Mouse (Mus musculus) stomach, embryonic 16.5 days (tissue): ENCODE results near the gene Traf3ip1. TPM values are rescaled to one million over a fixed set of nuclear protein-coding genes. Genes with fewer than 3 reads are reported as not detected.

Experiments used
- ATAC-seq: fragments of 200-750 bp; cut with Nextera tagmentation; 2 replicates; pipeline ENCODE4 v1.8.0; 2017; ENCODE audit warnings: moderate number of reproducible peaks, moderate TSS enrichment; ENCODE audit not compliant: insufficient read depth, low FRiP score
- H3K27ac ChIP-seq: fragments of 300-500 bp; sonication (generic); 2 replicates; pipeline ENCODE4 v1.5.1; 2014; ENCODE audit warnings: low read length
- H3K27me3 ChIP-seq: fragments of 300-500 bp; sonication (generic); 2 replicates; pipeline ENCODE4 v1.6.1; 2014; ENCODE audit warnings: low read length, control low read depth, mixed read lengths; ENCODE audit not compliant: control insufficient read depth, insufficient read depth
- H3K36me3 ChIP-seq: fragments of 300-500 bp; sonication (generic); 2 replicates; pipeline ENCODE4 v1.6.1; 2014; ENCODE audit warnings: low read length; ENCODE audit not compliant: control insufficient read depth, insufficient read depth
- H3K4me1 ChIP-seq: fragments of 300-500 bp; sonication (generic); 2 replicates; pipeline ENCODE4 v1.6.1; 2014; ENCODE audit warnings: low read length, control low read depth, mixed read lengths; ENCODE audit not compliant: control insufficient read depth, insufficient read depth
- H3K4me2 ChIP-seq: fragments of 300-500 bp; sonication (generic); 2 replicates; pipeline ENCODE4 v1.6.1; 2014; ENCODE audit warnings: low read depth, low read length, mixed read lengths
- H3K4me3 ChIP-seq: fragments of 300-500 bp; sonication (generic); replicated peaks from 2 replicates; pipeline ENCODE4 v1.5.1; 2014; ENCODE audit warnings: mild to moderate bottlenecking, low read length
- H3K9ac ChIP-seq: fragments of 300-500 bp; sonication (generic); 2 replicates; pipeline ENCODE4 v1.6.1; 2014; ENCODE audit warnings: low read length
- H3K9me3 ChIP-seq: fragments of 300-500 bp; sonication (generic); replicated peaks from 2 replicates; pipeline ENCODE4 v1.6.1; 2016; ENCODE audit warnings: low read length, control low read depth; ENCODE audit not compliant: control insufficient read depth
- WGBS: fragments of 180-500 bp; shearing (Covaris S2); extraction: QIAGEN DNeasy Blood & Tissue Kit; methylation state at CpG from one replicate; pipeline ENCODE4 v1.1.7; 2014; 5-methylcytosine and 5-hydroxymethylcytosine counted together
- polyA plus RNA-seq: library from polyadenylated mRNA; unstranded; fragments of >200 nt; fragmentation: Nextera tagmentation; extraction: Ambion mirVana; gene quantifications from 2 replicates; pipeline ENCODE4 v1.2.1, GENCODE M21; 2015

Gene Traf3ip1
- polyA plus RNA-seq, 1 experiment from 2014 or later: 7.9 TPM

DNA sequence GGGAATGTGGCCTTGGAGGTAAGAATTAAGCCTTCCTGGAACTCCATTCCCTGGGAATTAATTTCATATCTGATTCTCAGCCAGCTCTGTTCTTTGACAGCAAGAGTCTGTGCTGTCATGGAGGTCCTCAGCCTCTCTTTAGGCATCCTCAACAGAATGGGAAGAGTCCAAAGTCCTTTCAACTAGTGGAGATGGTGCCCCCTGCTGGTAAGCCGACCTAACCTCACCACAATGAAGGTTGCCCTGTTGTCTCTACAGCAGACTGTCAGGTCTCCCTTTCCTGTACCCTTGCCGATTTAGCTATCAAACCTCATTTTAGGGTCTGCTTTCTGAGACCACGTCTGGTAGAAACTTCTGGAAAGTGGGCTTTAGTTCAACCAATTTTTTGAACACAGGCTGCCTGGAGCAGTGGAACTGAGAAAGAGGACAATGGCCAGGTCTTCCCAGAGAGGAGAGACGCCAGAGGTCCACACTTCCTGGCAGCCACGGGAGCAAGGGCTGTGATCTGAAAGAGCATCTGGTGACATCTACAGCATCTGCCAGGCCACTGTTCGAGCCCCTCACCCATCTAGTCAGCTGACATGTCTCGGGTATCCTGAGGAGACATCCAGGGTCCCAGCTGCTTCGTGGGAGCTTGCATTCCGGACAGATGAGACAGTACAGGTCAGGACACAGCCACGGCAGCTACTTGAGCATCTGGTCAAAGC, 11.0 kb upstream of the Traf3ip1 start:
- Histone ChIP-seq H3K36me3 (no peaks in the 10 kb centered on the region), H3K9ac (0 out of 2 replicates have a peak overlapping the region, but pooled peaks have one; percentile 29), H3K4me2 (no peak overlapping the region), H3K4me1 (peaks cover 5% of the 10 kb centered on the region), H3K27me3 (no peaks in the 10 kb centered on the region), H3K9me3 (no peaks in the 10 kb centered on the region), H3K4me3 (no peak overlapping the region), H3K27ac (no peak overlapping the region)
- peak; percentile 82; the same call in 1 of the 2 replicates for ATAC-seq
- WGBS: 33% methylated on average over 10 of the region's 10 CpGs

DNA sequence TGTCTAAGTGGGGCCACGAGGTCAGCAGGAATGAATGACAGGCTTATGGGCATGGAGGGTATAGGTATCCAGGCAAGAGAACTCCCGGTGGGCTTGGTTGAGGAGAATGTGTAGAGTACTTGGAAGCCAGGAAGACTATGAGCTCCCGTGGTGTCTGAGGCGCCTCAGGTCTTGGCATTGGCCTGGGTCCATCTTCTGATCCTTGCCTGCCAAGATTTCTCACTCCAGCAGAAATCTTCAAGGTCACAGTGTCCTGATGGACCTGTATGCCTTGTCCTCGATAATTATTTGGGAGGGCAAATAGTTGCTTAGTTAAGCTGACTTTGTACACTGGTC, 10.5 kb upstream of the Traf3ip1 start:
- Histone ChIP-seq H3K9ac (0 out of 2 replicates have a peak overlapping the region, but pooled peaks have one; percentile 29), H3K27me3 (no peaks in the 10 kb centered on the region), H3K4me3 (no peak overlapping the region), H3K27ac (no peak overlapping the region), H3K9me3 (no peaks in the 10 kb centered on the region), H3K4me2 (no peak overlapping the region), H3K36me3 (no peaks in the 10 kb centered on the region), H3K4me1 (peaks cover 5% of the 10 kb centered on the region)
- ATAC-seq: no peak
- WGBS: 75% methylated on average over 5 of the region's 5 CpGs

DNA sequence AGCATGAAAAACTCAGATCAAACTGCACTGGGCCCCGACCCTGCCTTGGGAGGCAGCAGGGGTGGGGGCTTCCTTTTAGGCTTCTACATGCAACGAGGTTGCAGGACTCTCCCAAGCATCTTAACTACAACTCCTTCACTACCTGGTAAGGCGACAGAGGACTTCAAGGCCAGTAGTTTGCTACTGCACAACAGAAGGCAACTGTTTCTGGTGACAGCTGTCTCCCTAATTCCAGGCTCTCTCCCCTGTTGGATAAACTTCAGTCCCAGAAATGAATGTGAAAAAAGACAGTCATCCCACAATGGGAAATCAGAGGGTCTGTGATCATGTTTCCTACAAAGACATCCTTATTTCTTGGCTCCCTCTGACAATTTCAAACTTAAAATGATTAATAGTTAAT, 9.0 kb upstream of the Traf3ip1 start:
- Histone ChIP-seq H3K4me3 (no peak overlapping the region), H3K4me2 (no peak overlapping the region), H3K36me3 (no peaks in the 10 kb centered on the region), H3K9me3 (no peaks in the 10 kb centered on the region), H3K27me3 (no peaks in the 10 kb centered on the region), H3K9ac (no peak overlapping the region), H3K4me1 (peaks cover 5% of the 10 kb centered on the region), H3K27ac (no peak overlapping the region)
- WGBS: 70% methylated on average over 3 of the region's 3 CpGs
- ATAC-seq: no peak

DNA sequence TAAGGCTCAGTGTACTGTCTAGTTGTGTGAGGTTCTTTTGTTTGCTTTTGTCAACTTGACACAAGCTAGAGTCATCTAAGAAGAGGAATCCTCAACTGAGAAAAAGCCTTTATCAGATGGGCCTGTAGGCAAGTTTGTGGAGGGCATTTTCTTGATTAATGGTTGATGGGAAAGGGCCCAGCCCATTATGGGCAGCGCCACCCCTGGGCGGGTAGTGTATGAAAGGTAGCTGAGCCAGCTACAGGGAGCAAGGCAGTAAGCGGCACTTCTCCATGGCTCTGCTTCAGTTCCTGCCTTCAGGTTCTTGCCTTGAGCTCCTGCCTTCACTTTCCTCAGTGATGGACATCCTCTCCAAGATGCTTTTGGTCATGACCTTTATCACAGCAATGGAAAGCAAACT, 8.3 kb upstream of the Traf3ip1 start:
- peaks cover 5% of the 10 kb centered on the region for H3K4me1 ChIP-seq
- H3K9ac ChIP-seq: no peak overlapping the region
- WGBS: 70% methylated on average over 3 of the region's 3 CpGs
- no peak for ATAC-seq
- no peaks in the 10 kb centered on the region for H3K36me3 ChIP-seq
- no peaks in the 10 kb centered on the region for H3K9me3 ChIP-seq
- H3K4me2 ChIP-seq: no peak overlapping the region
- no peak overlapping the region for H3K4me3 ChIP-seq
- no peak overlapping the region for H3K27ac ChIP-seq
- H3K27me3 ChIP-seq: no peaks in the 10 kb centered on the region

DNA sequence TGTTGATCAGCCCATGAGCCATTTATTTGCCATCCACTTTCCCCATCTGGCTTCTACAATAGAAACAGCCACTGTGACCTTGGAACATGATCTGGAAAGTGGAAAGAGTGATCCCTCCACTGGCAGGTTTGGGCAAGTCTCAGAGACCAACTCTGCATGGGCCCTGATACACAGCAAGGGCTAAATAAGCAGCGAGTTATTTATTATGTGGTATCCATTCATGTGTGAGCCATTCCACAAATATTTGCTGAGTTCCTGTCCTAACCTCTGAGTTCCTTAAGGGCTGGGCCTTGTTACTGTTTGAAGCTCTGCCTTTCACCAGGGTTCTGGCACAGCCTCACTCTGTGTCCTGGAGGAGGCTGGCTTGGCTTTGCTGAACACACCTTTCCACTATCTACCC, 4.1 kb upstream of the Traf3ip1 start:
- peak; percentile 44; the same call in 1 of the 2 replicates for ATAC-seq
- 46% methylated on average over 1 of the region's 1 CpGs for WGBS
- peak overlapping the region; percentile 57 for H3K27ac ChIP-seq

DNA sequence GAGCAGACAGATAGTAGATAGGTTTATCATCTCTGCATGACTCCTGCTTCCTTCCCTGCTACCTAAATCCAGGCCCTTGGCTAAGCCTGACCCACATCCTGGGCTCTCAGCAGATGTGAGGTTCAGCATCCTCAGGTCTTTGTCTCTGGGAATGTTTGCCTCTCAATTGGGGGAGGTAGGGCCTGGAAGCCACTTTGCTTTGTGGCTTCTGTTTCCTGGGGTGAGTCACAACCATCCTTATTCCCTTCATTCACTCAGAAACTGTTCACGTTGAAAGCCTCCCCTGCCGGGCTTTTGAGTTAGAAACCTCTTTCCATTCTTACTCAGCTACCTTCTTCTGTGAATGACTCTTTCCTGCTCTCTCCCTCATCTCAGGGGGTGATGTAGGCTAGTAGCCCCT, 1.7 kb upstream of the Traf3ip1 start:
- Histone ChIP-seq H3K9me3 (no peaks in the 10 kb centered on the region), H3K27me3 (no peaks in the 10 kb centered on the region), H3K27ac (no peak overlapping the region), H3K4me1 (peaks cover 7% of the 10 kb centered on the region), H3K9ac (no peak overlapping the region), H3K36me3 (no peaks in the 10 kb centered on the region), H3K4me3 (no peak overlapping the region), H3K4me2 (no peak overlapping the region)
- ATAC-seq: no peak
- WGBS: 49% methylated on average over 2 of the region's 2 CpGs

More for the DNA sequence above, 4.1 kb upstream of the Traf3ip1 start:
- H3K36me3 ChIP-seq: no peaks in the 10 kb centered on the region
- no peak overlapping the region for H3K4me3 ChIP-seq
- no peaks in the 10 kb centered on the region for H3K27me3 ChIP-seq
- H3K9me3 ChIP-seq: no peaks in the 10 kb centered on the region
- peaks cover 4% of the 10 kb centered on the region for H3K4me1 ChIP-seq
- H3K4me2 ChIP-seq: no peak overlapping the region
- no peak overlapping the region for H3K9ac ChIP-seq

DNA sequence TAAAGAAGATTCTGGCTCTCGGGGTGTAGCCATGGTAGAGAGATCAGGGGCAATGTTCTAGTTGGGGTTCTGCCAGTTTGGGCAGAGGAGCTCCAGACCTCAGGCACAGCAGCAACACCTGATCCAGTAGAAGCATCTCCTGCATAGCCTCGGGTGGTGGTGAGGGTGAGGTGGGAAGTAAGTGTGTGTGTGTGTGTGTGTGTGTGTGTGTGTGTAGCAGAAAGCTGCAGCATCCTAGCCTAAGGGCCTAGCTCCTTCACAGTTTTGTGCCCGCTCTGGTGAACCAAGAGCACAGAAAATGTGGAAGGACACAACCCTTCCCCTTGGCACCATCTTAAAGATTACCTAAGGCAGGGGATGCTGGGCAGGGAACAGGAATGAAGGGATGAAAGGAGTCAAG, 509 bp upstream of the Traf3ip1 start:
- WGBS: 44% methylated on average over 3 of the region's 3 CpGs
- H3K36me3 ChIP-seq: no peaks in the 10 kb centered on the region
- H3K27me3 ChIP-seq: no peaks in the 10 kb centered on the region
- peak overlapping the region; percentile 74 for H3K4me3 ChIP-seq
- no peak for ATAC-seq
- no peaks in the 10 kb centered on the region for H3K9me3 ChIP-seq
- peak overlapping the region; percentile 90; the same call in 1 of the 2 replicates for H3K4me2 ChIP-seq
- no peak overlapping the region for H3K27ac ChIP-seq
- peaks cover 7% of the 10 kb centered on the region for H3K4me1 ChIP-seq
- H3K9ac ChIP-seq: no peak overlapping the region

DNA sequence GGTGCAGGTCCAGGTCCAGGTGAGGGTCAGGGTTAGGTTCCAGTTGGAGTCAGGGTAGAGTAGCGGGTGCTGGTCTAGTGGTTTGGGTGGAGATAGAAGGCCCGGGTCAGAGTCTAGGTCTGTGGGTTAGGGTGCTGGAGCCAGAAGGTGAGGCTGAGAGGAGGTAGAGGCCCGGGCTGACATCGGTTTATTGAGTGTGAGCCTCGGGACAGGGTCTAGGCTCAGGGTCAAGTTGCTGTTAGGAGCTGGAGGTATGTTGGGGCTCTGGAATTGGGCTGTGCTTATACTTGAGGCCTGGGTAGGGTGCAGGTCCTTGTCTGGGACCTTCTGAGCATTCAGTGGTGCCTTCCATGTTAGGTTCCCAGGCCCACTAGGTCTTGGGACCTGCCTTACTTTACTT, 874 bp downstream of the Traf3ip1 start:
- no peak for ATAC-seq
- Histone ChIP-seq H3K27ac (no peak overlapping the region), H3K27me3 (no peaks in the 10 kb centered on the region), H3K4me2 (peak overlapping the region; percentile 90), H3K36me3 (no peaks in the 10 kb centered on the region), H3K9ac (peak overlapping the region; percentile 78), H3K4me3 (peak overlapping the region; percentile 74), H3K9me3 (no peaks in the 10 kb centered on the region), H3K4me1 (peaks cover 7% of the 10 kb centered on the region)
- 51% methylated on average over 5 of the region's 5 CpGs for WGBS

DNA sequence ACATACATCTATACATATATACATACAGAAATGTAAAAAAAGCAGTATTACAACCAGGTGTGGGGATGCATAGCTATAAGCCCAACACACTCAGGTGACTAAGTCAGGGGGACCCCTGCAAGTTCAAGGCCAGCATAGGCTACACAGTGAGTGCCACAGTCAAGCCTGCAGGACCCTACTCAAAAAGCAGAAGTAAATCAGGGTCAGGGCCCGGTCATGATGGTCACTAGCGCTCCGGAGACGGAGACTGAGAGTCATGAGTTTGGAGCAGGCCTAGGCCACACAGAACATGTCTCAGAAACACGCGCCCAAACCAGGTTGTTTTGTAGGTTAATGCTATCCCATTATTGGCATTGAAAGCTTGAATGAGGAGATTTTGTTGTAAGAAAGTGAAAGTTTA, 4.1 kb downstream of the Traf3ip1 start:
- H3K4me3 ChIP-seq: no peak overlapping the region

More for the DNA sequence above, 4.1 kb downstream of the Traf3ip1 start:
- Histone ChIP-seq H3K4me1 (peaks cover 7% of the 10 kb centered on the region), H3K9ac (no peak overlapping the region), H3K4me2 (no peak overlapping the region), H3K9me3 (no peaks in the 10 kb centered on the region), H3K27ac (no peak overlapping the region), H3K27me3 (no peaks in the 10 kb centered on the region), H3K36me3 (0 out of 2 replicates have a peak, but pooled peaks cover 3% of the 10 kb centered on the region)
- no peak for ATAC-seq
- WGBS: 92% methylated on average over 6 of the region's 6 CpGs
